Mouse (Mus musculus): ENCODE measurements at regions not wholly inside any gene's neighbourhood (a gene's known extent, or its start where the extent isn't known, plus 50 kb on each side); places are given as distances from the start of the nearest gene placed in this dataset.

GRCm38 (mm10) chr13:39774111-39774510 is 587.1 kb downstream of the Ofcc1 start:
- DNase-seq, result no peak

GRCm38 (mm10) chr13:39769228-39769627 is 592.0 kb downstream of the Ofcc1 start:
- no peak for DNase-seq

DNA sequence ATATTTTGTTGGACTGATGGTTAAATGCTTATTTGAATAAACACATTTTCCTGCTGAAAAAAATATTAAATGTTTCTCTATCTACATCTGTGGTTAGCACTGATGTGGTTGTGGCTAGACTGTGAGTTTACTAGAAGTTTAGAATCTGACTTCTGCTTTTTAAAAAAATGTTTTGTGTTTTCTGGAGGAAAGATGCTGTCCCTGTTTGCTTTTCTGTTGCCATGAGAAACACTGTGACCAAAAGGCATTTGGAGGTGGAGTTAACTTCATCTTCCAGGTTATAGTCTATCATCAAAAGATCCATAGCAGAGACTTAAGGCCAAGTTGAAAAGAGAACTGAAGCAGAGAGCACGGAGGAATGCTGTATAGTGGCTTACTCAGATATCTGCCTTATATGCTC is 594.4 kb downstream of the Ofcc1 start:
- DNase-seq, result no peak
